Mouse (Mus musculus) T-helper 2 cell (primary cell): ENCODE results near the gene Myo10.

Experiments used
- in situ Hi-C: fragments of 300-600 bp; cut with MboI, MseI; formaldehyde crosslinking; loops from one replicate; pipeline ENCODE4 v1.15.1; 2025; ENCODE audit warnings: high pct_unique_total_duplicates

The Myo10 gene

GRCm38 (mm10) chr15:25689477-25689876 is 67.2 kb downstream of the Myo10 start:
- in situ Hi-C loops: no loop called here

GRCm38 (mm10) chr15:25690066-25690745 is 67.9 kb downstream of the Myo10 start:
- in situ Hi-C loops: no loop called here

GRCm38 (mm10) chr15:25690746-25691105 is 68.4 kb downstream of the Myo10 start:
- in situ Hi-C loops: no loop called here

GRCm38 (mm10) chr15:25692254-25692950 is 70.1 kb downstream of the Myo10 start:
- in situ Hi-C loops: no loop called here

GRCm38 (mm10) chr15:25693708-25694107 is 71.4 kb downstream of the Myo10 start:
- in situ Hi-C loops: no loop called here

GRCm38 (mm10) chr15:25694749-25695148 is 72.4 kb downstream of the Myo10 start:
- in situ Hi-C loops: no loop called here

- in situ Hi-C loops: no loop called here
Measured at GRCm38 (mm10) chr15:25695253-25695652, 72.9 kb downstream of the Myo10 start.

- in situ Hi-C loops: no loop called here
Measured at GRCm38 (mm10) chr15:25695883-25696282, 73.6 kb downstream of the Myo10 start.

- in situ Hi-C loops: no loop called here
Measured at GRCm38 (mm10) chr15:25696660-25697059, 74.3 kb downstream of the Myo10 start.

GRCm38 (mm10) chr15:25699032-25699557 is 76.8 kb downstream of the Myo10 start:
- in situ Hi-C loops: no loop called here

GRCm38 (mm10) chr15:25702602-25703001 is 80.3 kb downstream of the Myo10 start:
- in situ Hi-C loops: no loop called here

- in situ Hi-C loops: no loop called here
Measured at GRCm38 (mm10) chr15:25704809-25705585, 82.7 kb downstream of the Myo10 start.

GRCm38 (mm10) chr15:25706874-25707554 is 84.7 kb downstream of the Myo10 start:
- in situ Hi-C loops: no loop called here

GRCm38 (mm10) chr15:25707891-25708290 is 85.6 kb downstream of the Myo10 start:
- in situ Hi-C loops: no loop called here

GRCm38 (mm10) chr15:25710876-25711275 is 88.6 kb downstream of the Myo10 start:
- in situ Hi-C loops: loop anchor here (5.0 kb wide), 1 partner anchor 74 kb away; no protein-coding TSS in a partner anchor

- in situ Hi-C loops: loop anchor here (5.0 kb wide), 1 partner anchor 76 kb away; no protein-coding TSS in a partner anchor
Measured at GRCm38 (mm10) chr15:25712877-25713276, 90.6 kb downstream of the Myo10 start.

GRCm38 (mm10) chr15:25713587-25714361 is 91.4 kb downstream of the Myo10 start:
- in situ Hi-C loops: loop anchor here (5.0 kb wide), 1 partner anchor 76 kb away; no protein-coding TSS in a partner anchor

- in situ Hi-C loops: no loop called here
Measured at GRCm38 (mm10) chr15:25715218-25715995, 93.1 kb downstream of the Myo10 start.

GRCm38 (mm10) chr15:25715996-25716395 is 93.7 kb downstream of the Myo10 start:
- in situ Hi-C loops: no loop called here

- in situ Hi-C loops: no loop called here
Measured at GRCm38 (mm10) chr15:25717006-25717405, 94.7 kb downstream of the Myo10 start.
